Mouse (Mus musculus): ENCODE data around the gene Eif4e1b. TPM values are rescaled to one million over a fixed set of nuclear protein-coding genes. Genes with fewer than 3 reads are reported as not detected.

The Eif4e1b gene
- not detected for polyA plus RNA-seq (2017; shearing (Covaris generic))

DNA sequence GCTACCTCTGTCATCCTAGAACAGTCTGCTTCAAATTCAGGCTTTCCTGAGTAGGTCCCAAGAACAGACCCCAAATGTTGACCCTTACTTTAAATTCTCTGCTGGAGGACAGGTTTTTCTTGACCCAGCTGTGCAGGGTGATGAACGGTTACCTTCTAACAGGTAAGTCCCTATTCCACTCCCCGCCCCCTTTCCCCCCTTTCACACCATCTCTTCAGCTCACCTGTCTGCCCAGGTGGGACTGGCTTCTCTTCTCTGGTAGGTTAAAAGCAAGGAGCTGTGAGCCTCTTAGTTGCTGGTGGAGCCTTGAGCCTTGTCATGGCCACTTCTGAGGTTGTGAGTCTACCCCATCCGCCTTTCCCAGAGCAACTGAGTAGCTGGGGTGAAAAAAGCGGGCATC, at the start of gene Eif4e1b:
Eif4e1b (plus strand) TSS at position 301 of the 400 bp plus-strand sequence.

DNA sequence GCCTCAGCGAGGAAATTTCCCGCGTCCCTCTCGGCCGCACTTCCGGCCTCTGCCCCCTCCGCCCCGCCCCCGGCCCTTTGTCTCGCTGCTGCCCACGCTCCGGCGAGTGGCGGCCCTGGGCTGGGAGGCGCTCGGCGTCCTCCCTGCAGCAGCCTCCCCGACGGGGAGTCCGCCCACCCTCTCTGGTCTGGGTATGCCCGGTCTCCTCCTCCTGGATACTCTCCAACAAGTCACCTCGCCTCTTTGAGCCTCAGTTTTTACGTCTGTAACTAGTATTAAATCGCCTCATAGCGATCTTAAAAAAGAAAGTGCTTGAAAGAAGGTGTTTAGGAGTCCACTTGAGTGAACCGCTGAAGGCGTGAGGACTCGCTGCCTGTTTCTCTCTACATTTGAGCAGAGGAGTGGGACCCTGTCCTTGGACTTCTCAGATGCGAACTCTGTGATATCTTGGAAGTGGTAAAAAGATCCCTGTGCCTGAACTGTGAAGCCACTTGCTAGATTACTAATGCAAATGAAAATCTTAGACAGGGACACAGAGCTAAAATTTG, 33.9 kb upstream of the Eif4e1b start, which contains the start of gene Gprin1:
Gprin1 (minus strand) TSS at position 11 of the 548 bp plus-strand sequence.

DNA sequence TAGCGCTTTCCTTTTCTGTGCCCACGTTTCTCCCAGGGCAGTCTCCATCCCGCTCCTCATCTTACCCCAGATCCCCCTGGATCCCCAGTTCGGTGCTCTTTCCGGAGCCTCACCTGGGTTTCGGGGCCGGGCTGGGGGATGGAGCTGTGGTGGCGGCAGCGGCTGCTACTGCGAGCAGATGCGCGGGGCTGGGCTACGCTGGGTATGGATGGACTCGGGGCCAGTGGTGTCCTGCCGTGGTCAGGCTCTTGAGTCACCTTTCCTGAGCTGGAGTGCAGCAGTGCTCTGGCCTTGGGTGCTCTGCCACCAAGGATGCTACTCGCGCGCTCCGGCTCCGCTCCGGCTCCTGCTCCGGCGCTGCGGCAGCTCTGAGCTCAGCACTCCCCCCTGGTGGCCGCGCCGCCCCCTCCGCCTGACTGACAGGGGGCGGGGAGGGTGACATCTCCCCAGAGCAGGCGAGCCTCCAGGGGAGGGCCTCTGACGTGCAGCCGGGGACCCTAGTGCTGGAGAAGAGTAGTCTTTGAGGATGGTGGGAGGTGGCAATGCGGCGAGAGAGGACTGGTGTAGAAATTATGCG, 17.5 kb upstream of the Eif4e1b start, which contains the start of gene Sncb:
Sncb (minus strand) TSS at position 404 of the 577 bp plus-strand sequence.

DNA sequence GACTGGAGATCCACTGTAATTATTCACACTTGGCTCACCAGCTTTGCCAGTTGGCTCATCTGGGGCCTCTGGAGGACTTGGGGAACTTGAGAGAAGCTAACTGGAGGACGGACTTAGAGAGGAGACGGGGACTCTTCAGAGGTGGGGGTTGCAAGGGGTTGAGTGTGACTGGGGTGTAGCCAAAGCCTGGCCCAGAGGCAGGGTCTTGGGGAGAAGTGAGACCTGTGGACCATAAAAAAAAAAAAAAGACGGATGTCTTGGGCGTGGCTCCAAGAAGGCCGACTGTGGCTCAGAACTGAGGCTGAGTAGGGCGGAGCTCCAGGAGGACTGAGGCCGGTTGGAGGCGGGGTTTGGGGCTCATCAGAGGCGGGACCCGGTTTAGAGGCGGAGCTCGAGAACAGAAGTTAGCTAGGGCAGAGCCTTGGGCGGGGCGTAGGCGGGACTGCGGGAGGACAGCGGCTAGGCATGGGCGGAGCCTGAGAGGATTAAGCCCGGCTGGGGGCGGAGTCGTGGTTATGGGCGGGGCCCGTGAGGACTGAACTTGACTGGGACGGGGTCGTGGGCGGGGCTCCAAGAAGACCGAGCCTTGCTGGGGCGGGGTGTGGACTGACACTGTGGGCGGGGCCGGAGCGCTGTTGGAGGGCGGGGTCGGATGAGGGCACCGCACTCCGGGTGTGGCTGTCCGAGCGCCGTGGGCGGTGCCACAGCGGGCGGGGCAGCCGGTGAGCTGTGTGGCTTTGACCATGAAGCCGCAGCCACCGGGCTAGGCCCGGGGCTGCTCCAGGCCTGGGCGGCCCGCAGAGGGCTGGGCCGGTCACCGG, 5.2 kb downstream of the Eif4e1b start, which contains the start of gene Tspan17:
Tspan17 (plus strand) TSS at position 638 of the 821 bp plus-strand sequence.

Other genes with a start within 250 kb of the Eif4e1b start
- 10 to 100 TPM; 71.7 to 86.3 TPM for gene 4833439L19Rik, start 218.6 kb upstream of the Eif4e1b start, polyA plus RNA-seq (2017; shearing (Covaris generic))
- gene Arl10, start 209.0 kb upstream of the Eif4e1b start, polyA plus RNA-seq (2017; shearing (Covaris generic)) = 1 to 10 TPM; 2.1 to 8.8 TPM
- 10 to 100 TPM; 43.4 to 49.4 TPM for gene Nop16, start 193.9 kb upstream of the Eif4e1b start, polyA plus RNA-seq (2017; shearing (Covaris generic))
- 100 to 1,000 TPM; 168 to 193 TPM for gene Higd2a, start 193.8 kb upstream of the Eif4e1b start, polyA plus RNA-seq (2017; shearing (Covaris generic))
- 10 to 100 TPM; 42.0 to 64.4 TPM for gene Cltb, start 172.7 kb upstream of the Eif4e1b start, polyA plus RNA-seq (2017; shearing (Covaris generic))
- 10 to 100 TPM; 56.0 to 82.8 TPM for gene Faf2, start 162.2 kb upstream of the Eif4e1b start, polyA plus RNA-seq (2017; shearing (Covaris generic))
- 10 to 100 TPM; 68.7 to 75.7 TPM for gene Rnf44, start 90.1 kb upstream of the Eif4e1b start, polyA plus RNA-seq (2017; shearing (Covaris generic))
- gene Cdhr2, start 82.5 kb upstream of the Eif4e1b start, polyA plus RNA-seq (2017; shearing (Covaris generic)) = under 1 TPM in 1 of 2 experiments, not detected in 1; 0.06 TPM
- not detected for gene Gprin1, start 34.1 kb upstream of the Eif4e1b start, polyA plus RNA-seq (2017; shearing (Covaris generic))
- gene Sncb, start 17.4 kb upstream of the Eif4e1b start, polyA plus RNA-seq (2017; shearing (Covaris generic)) = not detected
- 10 to 100 TPM in 1 of 2 experiments, 1 to 10 TPM in 1; 8.9 to 13.2 TPM for gene Tspan17, start 5.4 kb downstream of the Eif4e1b start, polyA plus RNA-seq (2017; shearing (Covaris generic))
- gene Unc5a, start 165.4 kb downstream of the Eif4e1b start, polyA plus RNA-seq (2017; shearing (Covaris generic)) = 1 to 10 TPM; 2.3 to 5.0 TPM
- gene Hk3, start 237.4 kb downstream of the Eif4e1b start, polyA plus RNA-seq (2017; shearing (Covaris generic)) = 1 to 10 TPM; 1.1 to 1.9 TPM